Mouse (Mus musculus): ENCODE results near the gene Ahcy. TPM values are rescaled to one million over a fixed set of nuclear protein-coding genes. Genes with fewer than 3 reads are reported as not detected.
A peak's percentile ranks its signal among the peaks of the same experiment; 100 is the strongest.

Ahcy gene
- total and polyA plus RNA-seq, 3 experiments: 364 to 529 (median 514) TPM

DNA sequence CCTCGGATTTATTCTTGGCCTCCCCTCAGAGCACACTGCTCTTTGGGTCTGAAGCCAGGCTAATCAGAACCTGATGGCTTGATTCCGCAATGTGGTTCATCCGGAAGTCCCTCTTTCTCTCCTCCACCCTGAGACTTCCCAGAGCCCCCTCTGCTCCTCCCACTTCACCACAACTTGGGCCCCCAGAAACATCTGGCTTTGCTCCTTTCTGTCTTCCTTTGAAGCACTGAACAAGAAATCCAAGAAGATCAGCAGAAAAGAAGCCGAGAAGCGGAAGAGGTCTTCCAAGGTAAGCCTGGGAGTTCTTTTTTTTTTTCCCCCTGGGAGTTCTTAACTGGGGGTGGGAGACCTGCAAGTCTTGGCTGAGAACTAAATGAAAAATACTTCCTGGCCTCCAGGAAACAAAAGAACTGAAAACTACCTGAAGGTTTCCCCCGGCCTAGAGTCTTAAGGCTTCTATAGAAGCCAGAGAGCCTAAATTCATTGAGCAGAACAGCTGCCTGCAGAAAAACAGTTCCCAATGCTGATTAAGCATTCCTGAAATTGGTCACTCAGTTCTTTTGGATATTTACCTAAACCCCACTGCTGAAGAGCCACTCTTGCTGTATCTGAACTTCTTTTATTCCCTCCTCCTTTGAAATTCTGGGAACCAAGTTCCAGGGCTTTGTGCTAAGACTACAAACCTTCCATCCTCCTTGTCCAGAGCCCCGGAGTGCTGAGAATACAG, 26.7 kb downstream of the Ahcy start (continued):
- TF ChIP-seq USF2 (conservative IDR thresholded peaks at IDR 0.05; ENCODE audit: low read depth, low read length) (no peak), ETS1 (conservative IDR thresholded peaks at IDR 0.05; ENCODE audit: low read depth, low read length) (no peak; the same call in 1 of the 2 replicates), CHD1 (IDR thresholded peaks at IDR 0.05; ENCODE audit: low read depth, low read length) (peak; percentile 44; the same call in 1 of the 2 replicates), USF1 (IDR thresholded peaks at IDR 0.05; ENCODE audit: low read depth, low read length) (no peak), SIN3A (IDR thresholded peaks at IDR 0.05; ENCODE audit: low read length) (no peak; the same call in 1 of the 2 replicates), POLR2AphosphoS2 (IDR thresholded peaks at IDR 0.05; ENCODE audit: low read depth, low read length) (no peak), JUND (conservative IDR thresholded peaks at IDR 0.05; ENCODE audit: low read depth, low read length) (0 out of 2 replicates have a peak, but pooled peaks have one; percentile 27), ZC3H11A (IDR thresholded peaks at IDR 0.05; ENCODE audit: low read depth, low read length) (no peak), CTCF (conservative IDR thresholded peaks at IDR 0.05 in 1 of 2, IDR thresholded peaks at IDR 0.05 in 1 of 2; ENCODE audit: low read depth in 2 of 2, low read length in 2 of 2) (no peak), JUN (IDR thresholded peaks at IDR 0.05; ENCODE audit: insufficient read depth, low read depth, low read length) (peak; percentile 13; the same call in 1 of the 2 replicates), MYC (IDR thresholded peaks at IDR 0.05; ENCODE audit: low read depth, low read length) (no peak), BHLHE40 (IDR thresholded peaks at IDR 0.05; ENCODE audit: low read depth, low read length) (no peak), RCOR1 (conservative IDR thresholded peaks at IDR 0.05; ENCODE audit: low read depth, low read length) (no peak)

DNA sequence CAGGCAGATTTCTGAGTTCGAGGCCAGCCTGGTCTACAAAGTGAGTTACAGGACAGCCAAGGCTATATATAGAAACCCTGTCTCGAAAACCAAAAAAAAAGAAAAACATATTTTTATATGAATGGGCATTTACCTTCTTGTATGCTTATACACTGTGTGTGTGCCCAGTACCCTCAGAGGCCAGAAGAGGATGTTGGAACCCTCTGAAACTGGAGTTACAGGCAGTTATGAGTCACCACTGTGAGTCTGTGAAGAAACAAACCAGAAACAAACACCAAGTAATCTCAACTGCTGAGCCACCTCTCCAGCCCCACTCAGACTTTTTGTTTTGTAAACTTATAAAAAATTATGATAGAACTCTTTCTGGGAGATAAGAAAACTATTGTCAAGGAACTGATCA, 27.5 kb downstream of the Ahcy start:
- H3K4me3 ChIP-seq (replicated peaks in 1 of 3; ENCODE audit: low read depth in 2 of 3, low read length in 2 of 3, poor library complexity in 1 of 3): peak overlapping the region in 2 of 3 experiments; percentile 55 to 81
- H3K9ac ChIP-seq (ENCODE audit: insufficient read depth, low read depth): peak overlapping the region; percentile 85; the same call in 1 of the 2 replicates
- H3K79me2 ChIP-seq (replicated peaks; ENCODE audit: control insufficient read depth, extremely low read depth, insufficient read depth, poor library complexity, severe bottlenecking): peaks cover 15% of the 10 kb centered on the region
- in situ Hi-C loops (cut with MboI; ENCODE audit: low pct_ligation_motif_present, low pct_unique_long_range_greater_than_20kb, low sequenced_read_pairs): no loop called here
- H3K27ac ChIP-seq (ENCODE audit: insufficient read depth, low read depth): no peak overlapping the region
- H3K4me2 ChIP-seq (ENCODE audit: insufficient read depth, low read depth, poor library complexity, severe bottlenecking): 0 out of 2 replicates have a peak overlapping the region, but pooled peaks have one; percentile 39
- peak; percentile 81 for DNase-seq (ENCODE audit: extremely low read depth)
- H3K27me3 ChIP-seq (replicated peaks): no peaks in the 10 kb centered on the region
- peaks cover 15 to 44% of the 10 kb centered on the region in 2 experiments for H3K4me1 ChIP-seq (ENCODE audit: control insufficient read depth in 1 of 2, insufficient read depth in 2 of 2)
- no peaks in the 10 kb centered on the region for H3K9me3 ChIP-seq (replicated peaks; ENCODE audit: low read length)
- no peak for TF ChIP-seq SMC3 (IDR thresholded peaks at IDR 0.05; ENCODE audit: low read depth, low read length)
- TF ChIP-seq IRF4 (IDR thresholded peaks at IDR 0.05; ENCODE audit: low read depth, low read length): peak; percentile 95
- peak; percentile 90 for TF ChIP-seq EP300 (IDR thresholded peaks at IDR 0.05; ENCODE audit: low read length)
- no peak for TF ChIP-seq MAZ (IDR thresholded peaks at IDR 0.05; ENCODE audit: low read depth, low read length)
- no peak for TF ChIP-seq NRF1 (IDR thresholded peaks at IDR 0.05; ENCODE audit: low read depth, low read length)
- TF ChIP-seq MAX (IDR thresholded peaks at IDR 0.05; ENCODE audit: low read length): no peak
- peak; percentile 91 for TF ChIP-seq JUND (conservative IDR thresholded peaks at IDR 0.05; ENCODE audit: low read depth, low read length)
- peak; percentile 51 for TF ChIP-seq BHLHE40 (IDR thresholded peaks at IDR 0.05; ENCODE audit: low read depth, low read length)
- TF ChIP-seq CTCF (conservative IDR thresholded peaks at IDR 0.05 in 1 of 2, IDR thresholded peaks at IDR 0.05 in 1 of 2; ENCODE audit: low read depth in 2 of 2, low read length in 2 of 2): peak in 1 of 2 experiments; percentile 16; a peak in 1 of 4 replicates
- no peak for TF ChIP-seq CHD1 (IDR thresholded peaks at IDR 0.05; ENCODE audit: low read depth, low read length)
- no peak for TF ChIP-seq ZC3H11A (IDR thresholded peaks at IDR 0.05; ENCODE audit: low read depth, low read length)
- TF ChIP-seq MEF2A (IDR thresholded peaks at IDR 0.05; ENCODE audit: borderline replicate concordance, low read depth, low read length): 0 out of 2 replicates have a peak, but pooled peaks have one; percentile 51
- TF ChIP-seq JUN (IDR thresholded peaks at IDR 0.05; ENCODE audit: insufficient read depth, low read depth, low read length): peak; percentile 86
- peak; percentile 50; the same call in 1 of the 2 replicates for TF ChIP-seq ZNF384 (IDR thresholded peaks at IDR 0.05; ENCODE audit: low read depth, low read length)
- no peak; the same call in 1 of the 2 replicates for TF ChIP-seq MXI1 (IDR thresholded peaks at IDR 0.05; ENCODE audit: low read depth, low read length)
- TF ChIP-seq ETS1 (conservative IDR thresholded peaks at IDR 0.05; ENCODE audit: low read depth, low read length): peak; percentile 46; the same call in 1 of the 2 replicates
- TF ChIP-seq MYC (IDR thresholded peaks at IDR 0.05; ENCODE audit: low read depth, low read length): no peak; the same call in 1 of the 2 replicates
- dilution Hi-C loops (cut with MboI; ENCODE audit: extremely low pct_ligation_motif_present, extremely low pct_unique_long_range_greater_than_20kb, low sequenced_read_pairs): no loop called here
- H3K36me3 ChIP-seq (replicated peaks in 1 of 2; ENCODE audit: control insufficient read depth in 1 of 2, insufficient read depth in 1 of 2, low read length in 1 of 2): peaks cover 0 to 6% of the 10 kb centered on the region in 2 experiments

Data from CH12.LX (cell line).